Mouse (Mus musculus): Measurements from ENCODE around the gene Sass6.

DNA sequence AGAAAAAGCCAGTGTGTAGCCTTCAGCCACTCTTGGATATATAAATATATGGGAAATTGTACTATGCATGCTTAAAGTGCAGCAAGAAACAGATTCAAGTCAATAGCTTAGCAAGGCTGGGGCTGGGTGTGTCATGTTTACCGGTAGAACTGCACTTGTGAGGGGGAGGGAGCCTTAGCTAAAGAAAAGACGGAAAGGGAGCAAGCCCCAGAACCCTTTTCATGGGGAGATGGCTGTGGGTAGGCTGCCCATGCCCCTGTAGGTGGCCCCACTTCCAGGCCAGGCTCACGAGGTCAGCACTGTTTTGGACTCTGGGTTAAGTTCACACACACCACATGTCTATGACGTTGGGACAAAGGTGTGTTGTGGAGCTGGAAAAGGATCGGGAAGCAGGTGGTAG lies 41.0 kb downstream of the Sass6 start:
- TF ChIP-seq CTCF (IDR thresholded peaks at IDR 0.05; ENCODE audit: low read depth, low read length) (no peak), POLR2A (IDR thresholded peaks at IDR 0.05; ENCODE audit: borderline replicate concordance, low read depth, low read length) (no peak)

All from bone marrow macrophage, adult 2 months (primary cell).